In genomic region chr16:55894893-55895650, GRCm38 (mm10) we compare ENCODE assay signal across 8 mouse cellular contexts. TPM values are rescaled to one million over a fixed set of nuclear protein-coding genes. Genes with fewer than 3 reads are reported as not detected.
DNase-seq lines count a peak whose midpoint lies in the region; ATAC-seq lines count a peak whose summit lies in the region.

Gene Nxpe3 (minus strand): TSS chr16:55895285.

- peak; percentile 97 for ATAC-seq in hindbrain, embryonic 16.5 days

- H3K27ac ChIP-seq in hindbrain, embryonic 16.5 days (ENCODE audit: low read depth, low read length) = peak within 1 kb of the TSS; percentile 91
- no peak within 1 kb of the TSS for H3K27ac ChIP-seq in macrophage

- H3K36me3 ChIP-seq in hindbrain, embryonic 16.5 days (ENCODE audit: control insufficient read depth, insufficient read depth, low read length) = 0 out of 2 replicates have a peak, but pooled peaks cover 2% of the 10 kb centered on the region
- no peaks in the 10 kb centered on the region for H3K36me3 ChIP-seq in macrophage (ENCODE audit: inconsistent target)

- no peaks in the 10 kb centered on the region for H3K27me3 ChIP-seq in hindbrain, embryonic 16.5 days (replicated peaks; ENCODE audit: control insufficient read depth, insufficient read depth, low read length)

- H3K4me3 ChIP-seq in hindbrain, embryonic 16.5 days (ENCODE audit: low read length) = peak within 1 kb of the TSS; percentile 88
- peak within 1 kb of the TSS; percentile 29 for H3K4me3 ChIP-seq in macrophage (ENCODE audit: inconsistent target)

- no peaks in the 10 kb centered on the region for H3K9me3 ChIP-seq in hindbrain, embryonic 16.5 days (ENCODE audit: control insufficient read depth, low read length)

- DNase-seq in T-cell, adult 2 months (ENCODE audit: low spot score) = peak; percentile 80
- DNase-seq in cerebellum, postnatal 25 days = peak; percentile 91
- DNase-seq in frontal cortex, postnatal 36 days (ENCODE audit: low spot score in 2 of 2) = peak; percentile 91 to 93
- DNase-seq in left cerebral cortex, adult 18-20 months (ENCODE audit: low spot score in 2 of 2) = peak; percentile 81 to 91
- peak; percentile 92 for DNase-seq in right cerebral cortex, adult 18-20 months
- peak; percentile 70 for DNase-seq in urinary bladder, postnatal 25 days (ENCODE audit: low spot score)

- H3K9ac ChIP-seq in hindbrain, embryonic 16.5 days (ENCODE audit: low read depth, low read length) = peak within 1 kb of the TSS; percentile 91

- no peaks in the 10 kb centered on the region for H3K79me2 ChIP-seq in macrophage (ENCODE audit: inconsistent target)

- H3K4me2 ChIP-seq in hindbrain, embryonic 16.5 days (ENCODE audit: low read length) = peak within 1 kb of the TSS; percentile 77

- peaks cover 13% of the 10 kb centered on the region for H3K4me1 ChIP-seq in hindbrain, embryonic 16.5 days (ENCODE audit: control insufficient read depth, insufficient read depth, low read depth, low read length)

- under 1% methylated on average over 63 of the region's 74 CpGs for WGBS in hindbrain, embryonic 16.5 days
- WGBS in macrophage (ENCODE audit: missing documents) = 2% methylated on average over 66 of the region's 74 CpGs

RNA-seq across cellular contexts. Expression of gene Nxpe3, which starts in this region (rescaled TPM):
- polyA plus RNA-seq in hindbrain, embryonic 16.5 days (2015; fragmentation: Nextera tagmentation; extraction: Ambion mirVana) = 1.5 and 1.6 TPM in 2 replicates
- total RNA-seq in left cerebral cortex, adult 18-20 months (2021) = 10 to 100 TPM in 1 of 2 experiments, 1 to 10 TPM in 1; 9.7 to 11.5 TPM
- 1 to 10 TPM in 6 of 26 experiments, under 1 TPM in 19, not detected in 1; 0.12 to 2.5 (median 0.54) TPM for total RNA-seq in macrophage (2018; cell fraction: chromatin; rRNA removed)
- total RNA-seq in macrophage (2018; cell fraction: cytosol; rRNA removed) = 1 to 10 TPM in 5 of 26 experiments, under 1 TPM in 21; 0.09 to 1.4 (median 0.42) TPM
- total RNA-seq in macrophage (2018; cell fraction: nucleus; rRNA removed) = 1 to 10 TPM in 13 of 26 experiments, under 1 TPM in 12, not detected in 1; 0.16 to 3.7 (median 1.1) TPM
- 0.04 to 0.15 TPM (median 0.05 TPM) in 3 replicates for polyA plus RNA-seq in macrophage (2018)
